In the genomic region with DNA sequence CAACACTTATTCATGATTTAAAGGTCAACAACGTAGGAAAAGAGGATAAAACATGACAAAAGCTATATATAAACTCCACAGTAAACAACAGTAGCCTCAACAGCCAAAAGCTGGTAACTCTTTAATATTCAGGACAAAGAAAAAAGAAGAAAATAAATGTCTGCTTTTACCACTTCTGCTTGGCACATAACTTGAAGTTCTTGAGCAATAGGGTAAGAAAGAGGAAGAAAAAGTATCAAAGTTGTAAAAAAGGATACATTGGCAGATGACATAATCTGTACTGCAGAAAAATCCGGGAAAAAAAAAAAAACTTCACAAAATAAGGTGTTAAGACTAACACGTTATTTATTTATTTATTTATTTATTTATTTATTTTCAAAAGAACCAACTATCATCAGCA, we compare ENCODE assay signal across 21 mouse cellular contexts.
DNase-seq lines count a peak whose midpoint lies in the region; ATAC-seq and TF ChIP-seq lines count a peak whose summit lies in the region.
"Had no signal": no experiment of that assay in that cellular context is flagged by ENCODE, and none has a peak within 500 bp of the region (broad histone marks: within the 10 kb centered on the region; RNA-seq: fewer than 3 reads in every experiment).

No protein-coding gene starts in this region.

- no peak overlapping the region for H3K9ac ChIP-seq in liver, adult 2 months (ENCODE audit: low read depth, low read length)
- no peak overlapping the region for H3K9ac ChIP-seq in liver, postnatal 0 days (replicated peaks)
- H3K9ac ChIP-seq in MEL (ENCODE audit: control insufficient read depth, low read depth, low read length, poor library complexity, severe bottlenecking), result no peak overlapping the region
- H3K9ac ChIP-seq: embryonic facial prominence, embryonic 13.5 days; forebrain, embryonic 13.5 days; forebrain, postnatal 0 days; heart, embryonic 15.5 days; hindbrain, embryonic 15.5 days had no signal

- ATAC-seq in liver, postnatal 0 days, result no peak
- peak; percentile 23; the same call in 1 of the 2 replicates for ATAC-seq in common myeloid progenitor, adult 5-6 weeks (replicated peaks; ENCODE audit: low read depth, poor library complexity, severe bottlenecking)
- peak; percentile 68 for ATAC-seq in megakaryocyte, adult 5-6 weeks (ENCODE audit: poor library complexity, severe bottlenecking)
- ATAC-seq: forebrain, embryonic 13.5 days; forebrain, postnatal 0 days; intestine, embryonic 16.5 days had no signal

- H3K79me2 ChIP-seq in liver, adult 2 months (ENCODE audit: control insufficient read depth, insufficient read depth, low read length), result no peaks in the 10 kb centered on the region; the same call in 1 of the 2 replicates
- H3K79me2 ChIP-seq in MEL (ENCODE audit: control insufficient read depth, insufficient read depth, low read length, poor library complexity), result no peaks in the 10 kb centered on the region

- no peak overlapping the region for H3K4me2 ChIP-seq in liver, postnatal 0 days (ENCODE audit: low read depth, low read length)
- H3K4me2 ChIP-seq: embryonic facial prominence, embryonic 13.5 days; forebrain, embryonic 13.5 days; heart, embryonic 11.5 days; heart, embryonic 15.5 days; hindbrain, embryonic 15.5 days had no signal

- WGBS in liver, adult 2 months, result 65% methylated on average over 3 of the region's 3 CpGs
- WGBS in liver, postnatal 0 days (ENCODE audit: insufficient replicate concordance), result 39% methylated on average over 3 of the region's 3 CpGs

- H3K4me3 ChIP-seq in liver, adult 2 months (ENCODE audit: insufficient read depth, low read depth, low read length), result no peak overlapping the region
- no peak overlapping the region for H3K4me3 ChIP-seq in liver, postnatal 0 days (ENCODE audit: low read depth, low read length)
- H3K4me3 ChIP-seq in MEL (ENCODE audit: control insufficient read depth in 1 of 2, insufficient read depth in 1 of 2, low read depth in 2 of 2, low read length in 2 of 2), result no peak overlapping the region
- H3K4me3 ChIP-seq: embryonic facial prominence, embryonic 13.5 days; forebrain, embryonic 13.5 days; heart, embryonic 15.5 days; hindbrain, embryonic 15.5 days had no signal

- DNase-seq in liver, adult 2 months (ENCODE audit: extremely low read depth, low read depth, low spot score), result peak; percentile 13
- no peak for DNase-seq in liver, postnatal 0 days
- DNase-seq in MEL (ENCODE audit: low read depth, low spot score), result no peak
- no peak for DNase-seq in cerebellum, postnatal 14 days
- no peak for DNase-seq in embryo, embryonic 11 days
- no peak for DNase-seq in layer of hippocampus, postnatal 36 days
- DNase-seq: adrenal gland, adult 8-10 months; cerebellum, adult 2 months; cerebellum, postnatal 10 days; forebrain, postnatal 0 days; gastrocnemius, postnatal 36 days; heart, adult 18-20 months; heart, postnatal 14 days had no signal

- no peak overlapping the region for H3K27ac ChIP-seq in liver, adult 2 months (replicated peaks; ENCODE audit: insufficient read depth, low read depth, low read length)
- no peak overlapping the region for H3K27ac ChIP-seq in liver, postnatal 0 days (ENCODE audit: low read depth)
- H3K27ac ChIP-seq in MEL (ENCODE audit: control insufficient read depth, low read depth, low read length), result no peak overlapping the region
- H3K27ac ChIP-seq: embryonic facial prominence, embryonic 13.5 days; forebrain, embryonic 13.5 days; heart, embryonic 15.5 days; hindbrain, embryonic 15.5 days had no signal

- TF ChIP-seq CTCF in liver, adult 2 months (IDR thresholded peaks at IDR 0.05; ENCODE audit: low read depth, low read length), result no peak
- no peak for TF ChIP-seq CTCF in liver, postnatal 0 days (IDR thresholded peaks at IDR 0.05; ENCODE audit: low read depth)
- no peak for TF ChIP-seq CTCF in MEL (IDR thresholded peaks at IDR 0.05 in 2 of 3, conservative IDR thresholded peaks at IDR 0.05 in 1 of 3; ENCODE audit: control insufficient read depth in 1 of 3, insufficient read depth in 1 of 3, low read depth in 2 of 3, low read length in 3 of 3, poor library complexity in 1 of 3, severe bottlenecking in 1 of 3)

- no peak for TF ChIP-seq EP300 in liver, postnatal 0 days (IDR thresholded peaks at IDR 0.05; ENCODE audit: low read depth)
- no peak; a peak in 1 of 4 replicates for TF ChIP-seq EP300 in MEL (IDR thresholded peaks at IDR 0.05; ENCODE audit: low read depth in 1 of 2, low read length in 2 of 2)

- TF ChIP-seq POLR2A in liver, adult 2 months (IDR thresholded peaks at IDR 0.05; ENCODE audit: extremely low read depth, insufficient read depth, low read length), result no peak
- no peak for TF ChIP-seq POLR2A in MEL (IDR thresholded peaks at IDR 0.05; ENCODE audit: control insufficient read depth in 1 of 2, insufficient read depth in 1 of 2, low read depth in 1 of 2, low read length in 2 of 2, poor library complexity in 1 of 2)

- no peaks in the 10 kb centered on the region for H3K36me3 ChIP-seq in liver, adult 2 months (ENCODE audit: control insufficient read depth, insufficient read depth, low read length)
- H3K36me3 ChIP-seq in liver, postnatal 0 days (replicated peaks; ENCODE audit: insufficient read depth, low read length), result no peaks in the 10 kb centered on the region
- H3K36me3 ChIP-seq in MEL (ENCODE audit: control insufficient read depth in 1 of 2, insufficient read depth in 2 of 2, low read length in 2 of 2), result peaks cover 0 to 5% of the 10 kb centered on the region in 2 experiments; a peak in 2 of 4 replicates
- H3K36me3 ChIP-seq: heart, embryonic 15.5 days; hindbrain, embryonic 15.5 days had no signal

- H3K4me1 ChIP-seq in liver, adult 2 months (ENCODE audit: control insufficient read depth, insufficient read depth, low read length), result no peaks in the 10 kb centered on the region
- 0 out of 2 replicates have a peak, but pooled peaks cover 7% of the 10 kb centered on the region for H3K4me1 ChIP-seq in liver, postnatal 0 days (ENCODE audit: insufficient read depth)
- peaks cover 9 to 11% of the 10 kb centered on the region in 2 experiments for H3K4me1 ChIP-seq in MEL (ENCODE audit: control insufficient read depth in 1 of 2, insufficient read depth in 2 of 2, low read length in 2 of 2)

- no peaks in the 10 kb centered on the region for H3K9me3 ChIP-seq in liver, postnatal 0 days (ENCODE audit: low read length)
- H3K9me3 ChIP-seq in MEL (replicated peaks; ENCODE audit: insufficient read depth, low read length), result no peaks in the 10 kb centered on the region
- H3K9me3 ChIP-seq: embryonic facial prominence, embryonic 13.5 days; forebrain, embryonic 13.5 days; heart, embryonic 15.5 days; hindbrain, embryonic 15.5 days had no signal

- TF ChIP-seq RAD21 in MEL (IDR thresholded peaks at IDR 0.05; ENCODE audit: low read depth, low read length), result no peak

- no peaks in the 10 kb centered on the region for H3K27me3 ChIP-seq in liver, adult 2 months (ENCODE audit: control insufficient read depth, insufficient read depth, low read length)
- H3K27me3 ChIP-seq in liver, postnatal 0 days (ENCODE audit: insufficient read depth, low read length), result no peaks in the 10 kb centered on the region
- peaks cover 0 to 2% of the 10 kb centered on the region in 2 experiments; a peak in 1 of 4 replicates for H3K27me3 ChIP-seq in MEL (ENCODE audit: control insufficient read depth in 1 of 2, insufficient read depth in 2 of 2, low read length in 2 of 2)
- H3K27me3 ChIP-seq: embryonic facial prominence, embryonic 13.5 days; forebrain, embryonic 13.5 days; heart, embryonic 15.5 days; hindbrain, embryonic 15.5 days had no signal

TF ChIP-seq in MEL, 35 proteins besides CTCF, POLR2A, EP300 and RAD21:
- TF ChIP-seq ETS1 (IDR thresholded peaks at IDR 0.05; ENCODE audit: low read depth, low read length) (peak; percentile 15; the same call in 1 of the 2 replicates), MYC (IDR thresholded peaks at IDR 0.05; ENCODE audit: low read depth, low read length) (no peak), HCFC1 (IDR thresholded peaks at IDR 0.05; ENCODE audit: low read depth, low read length) (no peak), MYB (IDR thresholded peaks at IDR 0.05; ENCODE audit: low read depth, low read length) (no peak), E2F4 (IDR thresholded peaks at IDR 0.05; ENCODE audit: borderline replicate concordance, low read depth, low read length) (no peak), CHD2 (IDR thresholded peaks at IDR 0.05; ENCODE audit: low read length) (no peak)
